Mouse (Mus musculus): ENCODE data around the gene Otop2. TPM values are rescaled to one million over a fixed set of nuclear protein-coding genes. Genes with fewer than 3 reads are reported as not detected.

Gene Otop2
- polyA plus RNA-seq, 1 experiment from 2014 or later, result not detected

GRCm38 (mm10) chr11:115267958-115268357 is 39.0 kb upstream of the Otop2 start:
- no peak for TF ChIP-seq CTCF (IDR thresholded peaks at IDR 0.05)
- POLR2A ChIA-PET, result interaction anchor here (0.9 to 1.5 kb wide), 2 partner anchors 9 to 65 kb away, joined by 3 read pairs; partner anchors contain the start of gene Fdxr
- ATAC-seq (no peak), DNase-seq (ENCODE audit: low read depth, low spot score) (no peak)
- CTCF ChIA-PET, result interaction anchor here (0.9 to 1.9 kb wide), 2 partner anchors 66 to 80 kb away, joined by 3 to 10 read pairs; no protein-coding TSS in a partner anchor
- in situ Hi-C loops (cut with MboI; ENCODE audit: low pct_unique_long_range_greater_than_20kb), result no loop called here
- peaks cover 37% of the 10 kb centered on the region for H3K27me3 ChIP-seq

- ChIA-PET CTCF (interaction anchor here (1.0 to 1.9 kb wide), 3 partner anchors 12 to 67 kb away, joined by 3 to 10 read pairs (median 3); no protein-coding TSS in a partner anchor), POLR2A (no interaction called here)
- in situ Hi-C loops (cut with MboI; ENCODE audit: low pct_unique_long_range_greater_than_20kb), result loop anchor here (5.0 kb wide), 1 partner anchor 67 kb away; no protein-coding TSS in a partner anchor
- no peak for DNase-seq (ENCODE audit: low read depth, low spot score)
- TF ChIP-seq CTCF (IDR thresholded peaks at IDR 0.05), result no peak
- H3K27me3 ChIP-seq, result peaks cover 22% of the 10 kb centered on the region
- ATAC-seq, result no peak
Observed at GRCm38 (mm10) chr11:115269330-115270066, 37.5 kb upstream of the Otop2 start.

- TF ChIP-seq CTCF (IDR thresholded peaks at IDR 0.05), result peak; percentile 94
- in situ Hi-C loops (cut with MboI; ENCODE audit: low pct_unique_long_range_greater_than_20kb), result loop anchor here (5.0 kb wide), 1 partner anchor 68 kb away; no protein-coding TSS in a partner anchor
- no peak for ATAC-seq
- DNase-seq (ENCODE audit: low read depth, low spot score), result no peak
- peaks cover 15% of the 10 kb centered on the region for H3K27me3 ChIP-seq
- ChIA-PET POLR2A (no interaction called here), CTCF (interaction anchor here (1.2 to 2.0 kb wide), 4 partner anchors 49 to 71 kb away, joined by 3 to 11 read pairs (median 6); no protein-coding TSS in a partner anchor)
Observed at GRCm38 (mm10) chr11:115270148-115270861, 36.7 kb upstream of the Otop2 start.

GRCm38 (mm10) chr11:115271052-115271451 is 35.9 kb upstream of the Otop2 start:
- DNase-seq (ENCODE audit: low read depth, low spot score) (no peak), ATAC-seq (no peak)
- H3K27me3 ChIP-seq, result peaks cover 8% of the 10 kb centered on the region
- TF ChIP-seq CTCF (IDR thresholded peaks at IDR 0.05), result no peak
- in situ Hi-C loops (cut with MboI; ENCODE audit: low pct_unique_long_range_greater_than_20kb), result loop anchor here (5.0 kb wide), 1 partner anchor 69 kb away; no protein-coding TSS in a partner anchor
- CTCF ChIA-PET, result interaction anchor here (1.1 to 2.0 kb wide), 4 partner anchors 56 to 112 kb away, joined by 3 to 11 read pairs (median 6); no protein-coding TSS in a partner anchor
- POLR2A ChIA-PET, result no interaction called here

- no peak for DNase-seq (ENCODE audit: low read depth, low spot score)
- POLR2A ChIA-PET, result no interaction called here
- peaks cover 3% of the 10 kb centered on the region for H3K27me3 ChIP-seq
- ATAC-seq, result no peak
- CTCF ChIA-PET, result interaction anchor here (1.1 to 2.0 kb wide), 4 partner anchors 56 to 112 kb away, joined by 3 to 11 read pairs (median 6); no protein-coding TSS in a partner anchor
- in situ Hi-C loops (cut with MboI; ENCODE audit: low pct_unique_long_range_greater_than_20kb), result loop anchor here (5.0 kb wide), 1 partner anchor 69 kb away; no protein-coding TSS in a partner anchor
- TF ChIP-seq CTCF (IDR thresholded peaks at IDR 0.05), result no peak
Observed at GRCm38 (mm10) chr11:115271481-115271880, 35.5 kb upstream of the Otop2 start.

GRCm38 (mm10) chr11:115272894-115273498 is 34.0 kb upstream of the Otop2 start:
- TF ChIP-seq CTCF (IDR thresholded peaks at IDR 0.05), result no peak
- no peak for ATAC-seq
- CTCF ChIA-PET, result interaction anchor here (4.2 kb wide), 1 partner anchor 71 kb away, joined by 23 read pairs; no protein-coding TSS in a partner anchor
- DNase-seq (ENCODE audit: low read depth, low spot score), result no peak
- H3K27me3 ChIP-seq, result no peaks in the 10 kb centered on the region
- in situ Hi-C loops (cut with MboI; ENCODE audit: low pct_unique_long_range_greater_than_20kb), result loop anchor here (5.0 kb wide), 1 partner anchor 71 kb away; no protein-coding TSS in a partner anchor
- POLR2A ChIA-PET, result no interaction called here

GRCm38 (mm10) chr11:115273735-115274134 is 33.2 kb upstream of the Otop2 start:
- H3K27me3 ChIP-seq, result no peaks in the 10 kb centered on the region
- in situ Hi-C loops (cut with MboI; ENCODE audit: low pct_unique_long_range_greater_than_20kb), result loop anchor here (5.0 kb wide), 1 partner anchor 71 kb away; no protein-coding TSS in a partner anchor
- CTCF ChIA-PET, result interaction anchor here (4.2 kb wide), 1 partner anchor 72 kb away, joined by 23 read pairs; no protein-coding TSS in a partner anchor
- no peak for ATAC-seq
- no peak for DNase-seq (ENCODE audit: low read depth, low spot score)
- POLR2A ChIA-PET, result no interaction called here
- TF ChIP-seq CTCF (IDR thresholded peaks at IDR 0.05), result no peak

- in situ Hi-C loops (cut with MboI; ENCODE audit: low pct_unique_long_range_greater_than_20kb), result loop anchor here (5.0 kb wide), 1 partner anchor 72 kb away; no protein-coding TSS in a partner anchor
- POLR2A ChIA-PET, result no interaction called here
- no peak for TF ChIP-seq CTCF (IDR thresholded peaks at IDR 0.05)
- no peaks in the 10 kb centered on the region for H3K27me3 ChIP-seq
- CTCF ChIA-PET, result interaction anchor here (4.2 kb wide), 1 partner anchor 72 kb away, joined by 23 read pairs; no protein-coding TSS in a partner anchor
- no peak for ATAC-seq
- no peak for DNase-seq (ENCODE audit: low read depth, low spot score)
Observed at GRCm38 (mm10) chr11:115274178-115274577, 32.8 kb upstream of the Otop2 start.

- DNase-seq (ENCODE audit: low read depth, low spot score) (no peak), ATAC-seq (no peak)
- ChIA-PET POLR2A (interaction anchor here (1.1 to 1.4 kb wide), 2 partner anchors 31 to 70 kb away, joined by 3 read pairs; no protein-coding TSS in a partner anchor), CTCF (interaction anchor here (1.1 to 4.2 kb wide), 2 partner anchors 73 to 87 kb away, joined by 3 to 23 read pairs; partner anchors contain the start of genes Nat9 and Tmem104)
- no peaks in the 10 kb centered on the region for H3K27me3 ChIP-seq
- in situ Hi-C loops (cut with MboI; ENCODE audit: low pct_unique_long_range_greater_than_20kb), result loop anchor here (5.0 kb wide), 1 partner anchor 72 kb away; no protein-coding TSS in a partner anchor
- no peak for TF ChIP-seq CTCF (IDR thresholded peaks at IDR 0.05)
Observed at GRCm38 (mm10) chr11:115274771-115275170, 32.2 kb upstream of the Otop2 start.
